Mouse (Mus musculus) heart, embryonic 15.5 days (tissue): ENCODE data around the gene Hap1. TPM values are rescaled to one million over a fixed set of nuclear protein-coding genes. Genes with fewer than 3 reads are reported as not detected.
"Not testable (repeated sequence)": the region's sequence is repeated elsewhere in the genome, so short reads cannot be mapped to it uniquely, and the experiment has no call there.

Experiments used
- ATAC-seq: fragments of 200-750 bp; cut with Nextera tagmentation; replicated peaks from 2 replicates; pipeline ENCODE4 v1.8.0; 2017; ENCODE audit warnings: low read depth, moderate TSS enrichment; ENCODE audit not compliant: insufficient number of reproducible peaks, insufficient read depth, low FRiP score
- H3K27ac ChIP-seq: fragments of 300-500 bp; sonication (generic); 2 replicates; pipeline ENCODE4 v1.5.1; 2015; ENCODE audit warnings: mild to moderate bottlenecking, inconsistent platforms
- H3K27me3 ChIP-seq: fragments of 300-500 bp; sonication (generic); 2 replicates; pipeline ENCODE4 v1.6.1; 2015; ENCODE audit warnings: inconsistent platforms
- H3K36me3 ChIP-seq: fragments of 300-500 bp; sonication (generic); 2 replicates; pipeline ENCODE4 v1.6.1; 2015; ENCODE audit warnings: mild to moderate bottlenecking, inconsistent platforms
- H3K4me1 ChIP-seq: fragments of 300-500 bp; sonication (generic); replicated peaks from 2 replicates; pipeline ENCODE4 v1.6.1; 2015; ENCODE audit warnings: inconsistent platforms
- H3K4me2 ChIP-seq: fragments of 300-500 bp; sonication (generic); 2 replicates; pipeline ENCODE4 v1.6.1; 2015; ENCODE audit warnings: inconsistent platforms, mild to moderate bottlenecking, moderate library complexity
- H3K4me3 ChIP-seq: fragments of 300-500 bp; sonication (generic); 2 replicates; pipeline ENCODE4 v1.5.1; 2015; ENCODE audit warnings: mild to moderate bottlenecking, inconsistent platforms
- H3K9ac ChIP-seq: fragments of 300-500 bp; sonication (generic); 2 replicates; pipeline ENCODE4 v1.6.1; 2015; ENCODE audit warnings: mild to moderate bottlenecking, inconsistent platforms
- H3K9me3 ChIP-seq: fragments of 300-500 bp; sonication (generic); replicated peaks from 2 replicates; pipeline ENCODE4 v1.6.1; 2016; ENCODE audit warnings: inconsistent platforms
- WGBS: fragments of 180-500 bp; shearing (Covaris S2); methylation state at CpG from one replicate; pipeline ENCODE4 v1.1.7; 2015; ENCODE audit warnings: mixed read lengths; 5-methylcytosine and 5-hydroxymethylcytosine counted together
- polyA plus RNA-seq: library from polyadenylated mRNA; unstranded; fragments of >200 nt; fragmentation: Nextera tagmentation; extraction: Ambion mirVana; gene quantifications from 2 replicates; pipeline ENCODE4 v1.2.1, GENCODE M21; 2015

The Hap1 gene
- polyA plus RNA-seq, 1 experiment from 2014 or later: 5.3 TPM

DNA sequence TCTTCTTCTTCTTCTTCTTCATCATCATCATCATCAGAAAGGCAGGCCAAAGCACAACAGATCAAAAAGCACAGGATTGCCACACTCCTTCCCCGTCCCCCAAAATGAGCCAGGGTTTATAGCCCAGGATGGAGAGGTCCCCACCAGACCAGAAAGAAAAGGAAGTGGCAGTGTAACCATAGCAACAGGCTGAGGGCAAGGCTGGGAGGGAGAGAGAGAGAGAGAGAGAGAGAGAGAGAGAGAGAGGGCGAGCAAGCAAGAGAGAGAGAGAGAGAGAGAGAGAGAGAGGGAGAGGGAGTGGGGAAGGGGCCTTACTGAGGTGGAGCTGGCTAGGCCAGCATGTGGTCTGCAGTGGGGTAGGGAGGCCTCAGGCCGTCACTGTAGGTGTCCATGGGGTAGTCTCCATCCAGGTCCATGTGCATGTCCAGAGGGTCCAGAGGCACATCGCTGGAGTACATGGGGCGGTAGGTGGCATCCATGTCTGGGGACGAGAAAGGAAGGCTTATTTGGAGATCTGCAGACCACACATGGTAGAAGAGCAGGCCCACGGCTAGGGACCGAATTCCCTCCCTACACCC lies 16.1 kb upstream of the Hap1 start:
- Histone ChIP-seq H3K4me3 (no peak overlapping the region), H3K9me3 (no peaks in the 10 kb centered on the region), H3K9ac (no peak overlapping the region), H3K27ac (no peak overlapping the region), H3K36me3 (peaks cover 68% of the 10 kb centered on the region), H3K4me2 (no peak overlapping the region), H3K27me3 (no peaks in the 10 kb centered on the region), H3K4me1 (peaks cover 10% of the 10 kb centered on the region; the same call in 1 of the 2 replicates)
- ATAC-seq: no peak
- 90% methylated on average over 7 of the region's 8 CpGs for WGBS

- no peaks in the 10 kb centered on the region for H3K27me3 ChIP-seq
- H3K9me3 ChIP-seq: no peaks in the 10 kb centered on the region
- peaks cover 10% of the 10 kb centered on the region; the same call in 1 of the 2 replicates for H3K4me1 ChIP-seq
- no peak overlapping the region for H3K9ac ChIP-seq
- 54% methylated on average over 8 of the region's 8 CpGs for WGBS
- H3K27ac ChIP-seq: no peak overlapping the region
- ATAC-seq: no peak
- no peak overlapping the region for H3K4me2 ChIP-seq
- no peak overlapping the region for H3K4me3 ChIP-seq
- H3K36me3 ChIP-seq: peaks cover 47% of the 10 kb centered on the region
These were observed 13.9 kb upstream of the Hap1 start for GRCm38 (mm10) chr11:100369822-100370221.

DNA sequence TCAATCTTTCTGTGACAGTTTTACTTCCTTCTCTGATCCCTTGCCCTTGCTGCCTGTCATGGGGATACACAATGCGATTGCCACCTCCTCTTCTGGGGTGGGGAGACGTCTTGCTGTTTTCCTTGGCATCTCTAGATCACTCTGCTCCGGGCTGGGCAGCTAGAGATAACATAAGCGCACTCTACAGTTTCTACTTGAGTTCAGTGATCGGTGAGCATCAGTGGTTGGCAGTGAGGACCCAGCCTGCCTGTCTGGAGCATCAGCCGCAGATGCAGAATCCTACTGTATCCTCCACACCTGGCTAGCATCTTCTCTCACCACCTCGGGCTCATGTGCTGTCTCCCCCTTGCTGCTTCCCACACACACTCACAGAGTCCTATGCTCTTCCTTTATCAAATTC lies 13.2 kb upstream of the Hap1 start:
- peaks cover 43% of the 10 kb centered on the region for H3K36me3 ChIP-seq
- ATAC-seq: no peak
- H3K27me3 ChIP-seq: 0 out of 2 replicates have a peak, but pooled peaks cover under 1% of the 10 kb centered on the region
- no peak overlapping the region for H3K4me2 ChIP-seq
- H3K4me3 ChIP-seq: no peak overlapping the region
- WGBS: 56% methylated on average over 7 of the region's 7 CpGs
- peaks cover 10% of the 10 kb centered on the region; the same call in 1 of the 2 replicates for H3K4me1 ChIP-seq
- H3K27ac ChIP-seq: no peak overlapping the region
- no peak overlapping the region for H3K9ac ChIP-seq
- H3K9me3 ChIP-seq: no peaks in the 10 kb centered on the region

- no peak overlapping the region for H3K27ac ChIP-seq
- peak; percentile 42; the same call in 1 of the 2 replicates for ATAC-seq
- H3K36me3 ChIP-seq: no peaks in the 10 kb centered on the region
- peaks cover 7% of the 10 kb centered on the region for H3K4me1 ChIP-seq
- no peaks in the 10 kb centered on the region for H3K9me3 ChIP-seq
- WGBS: 16% methylated on average over 12 of the region's 12 CpGs
- H3K9ac ChIP-seq: no peak overlapping the region
- H3K27me3 ChIP-seq: peaks cover 28% of the 10 kb centered on the region
- no peak overlapping the region for H3K4me3 ChIP-seq
- H3K4me2 ChIP-seq: no peak overlapping the region
These were observed 7.1 kb upstream of the Hap1 start for GRCm38 (mm10) chr11:100362979-100363562.

- Histone ChIP-seq H3K36me3 (no peaks in the 10 kb centered on the region), H3K27me3 (peaks cover 32% of the 10 kb centered on the region)
- no peak for ATAC-seq
These were observed 6.5 kb upstream of the Hap1 start for GRCm38 (mm10) chr11:100362209-100362978.

DNA sequence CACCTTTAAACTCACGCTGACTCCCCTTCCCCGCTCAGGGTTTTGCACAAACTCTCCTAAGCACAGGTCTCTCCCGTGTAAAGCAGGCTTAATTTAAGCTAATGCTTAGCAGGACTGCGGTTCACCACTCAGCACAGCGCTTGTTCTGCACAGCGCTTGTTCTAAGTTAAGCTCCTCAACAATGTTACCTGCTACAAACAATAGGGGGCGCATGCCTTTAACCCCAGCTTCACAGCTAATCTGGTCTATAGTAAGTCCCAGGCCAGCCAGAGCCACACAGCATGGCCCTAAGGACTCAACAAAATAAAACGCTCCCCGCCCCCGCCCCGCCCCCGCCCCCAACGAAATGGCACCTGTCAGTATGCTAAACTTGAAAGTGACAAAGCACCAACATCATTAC lies 5.1 kb upstream of the Hap1 start:
- peaks cover 40% of the 10 kb centered on the region for H3K27me3 ChIP-seq
- not testable (repeated sequence) for H3K27ac ChIP-seq, H3K9ac ChIP-seq, H3K4me2 ChIP-seq, H3K36me3 ChIP-seq, ATAC-seq, H3K4me1 ChIP-seq, H3K9me3 ChIP-seq, H3K4me3 ChIP-seq
- WGBS: no CpG with 5 or more reads among the region's 13 CpGs

More at GRCm38 (mm10) chr11:100362209-100362978, 6.5 kb upstream of the Hap1 start:
- no peak overlapping the region for H3K27ac ChIP-seq
- no peak overlapping the region for H3K4me2 ChIP-seq
- no peak overlapping the region for H3K9ac ChIP-seq
- 14% methylated on average over 8 of the region's 8 CpGs for WGBS
- H3K9me3 ChIP-seq: no peaks in the 10 kb centered on the region
- H3K4me1 ChIP-seq: peaks cover 7% of the 10 kb centered on the region
- H3K4me3 ChIP-seq: no peak overlapping the region

- H3K9ac ChIP-seq: no peak overlapping the region
- WGBS: 72% methylated on average over 6 of the region's 6 CpGs
- H3K27ac ChIP-seq: no peak overlapping the region
- H3K36me3 ChIP-seq: no peaks in the 10 kb centered on the region
- no peak overlapping the region for H3K4me3 ChIP-seq
- peaks cover 41% of the 10 kb centered on the region for H3K27me3 ChIP-seq
- H3K4me1 ChIP-seq: peaks cover 11% of the 10 kb centered on the region
- H3K9me3 ChIP-seq: no peaks in the 10 kb centered on the region
- no peak overlapping the region for H3K4me2 ChIP-seq
- no peak for ATAC-seq
These were observed 4.2 kb upstream of the Hap1 start for GRCm38 (mm10) chr11:100360175-100360574.

GRCm38 (mm10) chr11:100357408-100357807 lies 1.5 kb upstream of the Hap1 start:
- Histone ChIP-seq H3K4me2 (no peak overlapping the region), H3K4me3 (no peak overlapping the region), H3K36me3 (no peaks in the 10 kb centered on the region), H3K4me1 (peaks cover 9% of the 10 kb centered on the region), H3K27ac (no peak overlapping the region), H3K9ac (no peak overlapping the region), H3K9me3 (no peaks in the 10 kb centered on the region), H3K27me3 (peaks cover 58% of the 10 kb centered on the region)
- 54% methylated on average over 5 of the region's 5 CpGs for WGBS
- no peak for ATAC-seq

DNA sequence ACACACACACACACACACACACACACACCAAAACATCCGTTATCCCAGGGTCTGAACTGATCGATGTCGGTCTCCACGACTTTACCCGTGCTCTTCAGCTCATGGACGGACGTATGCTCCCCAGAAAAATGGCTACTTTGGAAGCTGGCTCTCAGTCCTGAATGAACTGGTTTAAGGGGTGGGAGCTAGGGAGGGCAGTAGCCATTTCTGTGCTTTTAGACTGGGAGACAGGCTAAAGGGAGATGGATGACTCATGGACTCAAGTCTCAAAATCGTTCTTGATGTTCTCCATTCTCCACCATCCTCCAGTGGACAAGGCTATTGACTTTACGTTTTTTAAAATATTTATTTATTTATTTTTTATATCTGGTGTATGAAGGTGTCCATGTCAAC lies 887 bp upstream of the Hap1 start:
- 28% methylated on average over 9 of the region's 9 CpGs for WGBS
- ATAC-seq: no peak
- 0 out of 2 replicates have a peak overlapping the region, but pooled peaks have one; percentile 59 for H3K9ac ChIP-seq
- no peaks in the 10 kb centered on the region for H3K9me3 ChIP-seq
- H3K27ac ChIP-seq: no peak overlapping the region
- H3K36me3 ChIP-seq: no peaks in the 10 kb centered on the region
- peak overlapping the region; percentile 69 for H3K4me3 ChIP-seq
- H3K4me2 ChIP-seq: peak overlapping the region; percentile 97
- H3K4me1 ChIP-seq: peaks cover 14% of the 10 kb centered on the region
- peaks cover 58% of the 10 kb centered on the region for H3K27me3 ChIP-seq

- Histone ChIP-seq H3K4me2 (peak overlapping the region; percentile 97), H3K4me3 (peak overlapping the region; percentile 69), H3K4me1 (peaks cover 16% of the 10 kb centered on the region), H3K36me3 (no peaks in the 10 kb centered on the region), H3K9ac (peak overlapping the region; percentile 59), H3K27me3 (peaks cover 54% of the 10 kb centered on the region), H3K27ac (no peak overlapping the region), H3K9me3 (no peaks in the 10 kb centered on the region)
- peak; percentile 38; the same call in 1 of the 2 replicates for ATAC-seq
- WGBS: under 1% methylated on average over 54 of the region's 54 CpGs
These were observed 577 bp downstream of the Hap1 start for GRCm38 (mm10) chr11:100355151-100355951.
